Mouse (Mus musculus): ENCODE measurements around the gene Tacc2. TPM values are rescaled to one million over a fixed set of nuclear protein-coding genes. Genes with fewer than 3 reads are reported as not detected.
"Not testable (repeated sequence)": the region's sequence is repeated elsewhere in the genome, so short reads cannot be mapped to it uniquely, and the experiment has no call there.

The Tacc2 gene
- polyA plus RNA-seq (2016; fragmentation: Nextera tagmentation; extraction: Ambion mirVana): 74.3 and 85.5 TPM in 2 replicates

DNA sequence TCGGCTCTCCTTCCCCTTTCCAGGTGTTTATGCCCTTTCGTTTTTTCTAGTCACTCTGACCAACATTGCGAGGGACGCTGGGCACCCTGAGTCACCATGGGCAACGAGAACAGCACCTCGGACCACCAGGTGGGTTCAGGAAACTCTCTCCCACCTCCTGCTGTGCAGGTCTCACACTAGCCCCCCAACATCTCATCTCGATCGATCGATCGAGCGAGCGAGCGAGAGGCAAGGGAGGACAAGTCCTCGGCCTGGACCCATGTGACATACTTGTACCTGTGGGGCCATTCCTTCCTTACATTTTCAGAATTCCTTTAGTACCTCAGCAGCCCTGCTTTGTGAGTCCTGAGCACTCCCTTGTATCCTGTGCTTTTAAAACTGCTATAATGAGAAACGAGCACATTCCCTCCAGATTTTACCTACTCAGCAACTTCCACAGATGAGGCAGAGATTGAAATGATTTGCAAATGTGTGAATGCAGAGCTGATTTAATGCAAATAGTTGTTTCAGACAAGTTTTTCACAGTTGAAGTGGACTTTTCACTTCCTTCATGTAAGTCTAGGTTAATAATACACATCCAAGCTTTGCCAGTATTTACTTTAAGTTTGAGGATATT is at the start of gene Tacc2:
Gene Tacc2, plus strand, starts transcription at position 51 of the 616 bp plus-strand sequence.
- Histone ChIP-seq H3K9ac (no peak within 1 kb of the TSS), H3K4me2 (replicated peaks) (0 out of 2 replicates have a peak within 1 kb of the TSS, but pooled peaks have one; percentile 29), H3K4me1 (peaks cover 3% of the 10 kb centered on the region)

GRCm38 (mm10) chr7:130531138-130531537 is 46.1 kb upstream of the Tacc2 start:
- not testable (repeated sequence) for H3K27me3 ChIP-seq (replicated peaks); H3K9ac ChIP-seq; H3K4me2 ChIP-seq (replicated peaks); H3K27ac ChIP-seq; H3K4me1 ChIP-seq; H3K9me3 ChIP-seq; ATAC-seq (ENCODE audit: low FRiP score, low read depth); H3K4me3 ChIP-seq
- H3K36me3 ChIP-seq: peaks cover 36% of the 10 kb centered on the region
- WGBS: 96% methylated on average over 15 of the region's 15 CpGs

More for the DNA sequence above, at the start of gene Tacc2:
- WGBS: 55% methylated on average over 15 of the region's 15 CpGs
- Histone ChIP-seq H3K36me3 (no peaks in the 10 kb centered on the region), H3K4me3 (no peak within 1 kb of the TSS), H3K27ac (no peak within 1 kb of the TSS), H3K9me3 (no peaks in the 10 kb centered on the region), H3K27me3 (replicated peaks) (no peaks in the 10 kb centered on the region)
- no peak for ATAC-seq (ENCODE audit: low FRiP score, low read depth)

DNA sequence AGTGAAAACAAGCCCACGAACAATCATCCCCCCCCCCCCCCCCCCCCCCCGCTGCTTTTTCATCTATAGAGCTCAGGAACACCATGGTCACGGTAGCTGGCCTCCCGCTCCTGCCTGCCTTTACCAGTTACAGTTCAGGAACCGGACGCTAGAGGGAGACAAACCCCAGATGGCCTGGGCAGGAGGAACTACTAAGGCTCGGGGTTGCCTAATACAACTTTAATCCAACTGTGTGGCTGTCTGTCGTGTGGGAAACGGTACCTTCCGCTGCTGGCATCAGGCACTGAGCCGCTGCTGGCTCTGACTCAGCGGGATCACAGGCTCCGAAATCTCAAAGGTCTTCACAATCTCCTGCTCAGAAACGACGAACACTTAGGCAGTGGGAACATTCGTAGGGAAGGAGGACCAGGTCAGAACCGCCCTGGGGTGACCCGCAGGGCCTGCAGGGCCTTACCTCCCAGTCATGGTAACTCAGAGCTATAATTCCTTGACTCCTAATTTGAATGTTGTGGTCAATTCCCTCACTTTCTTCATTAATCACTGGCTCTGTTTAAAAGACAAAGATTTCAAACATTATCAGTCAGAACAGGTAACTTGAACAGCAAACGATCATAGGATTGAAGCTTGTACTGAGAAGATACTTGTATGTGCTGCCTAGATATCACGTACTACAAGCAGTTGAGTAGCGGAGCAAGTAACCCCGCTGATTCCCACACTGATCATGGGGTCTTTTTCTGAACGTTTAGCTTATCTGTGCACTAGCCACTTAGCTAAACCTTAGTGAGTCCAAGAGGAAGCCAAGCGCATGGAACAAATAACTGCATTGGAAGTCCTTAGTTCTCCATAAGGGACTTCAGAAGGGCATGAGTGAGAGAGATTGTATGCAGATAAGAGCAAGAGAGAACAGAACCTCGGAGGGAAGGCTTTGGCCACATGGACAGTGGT is 43.6 kb upstream of the Tacc2 start:
- WGBS: 52% methylated on average over 25 of the region's 25 CpGs
- Histone ChIP-seq H3K4me3 (no peak overlapping the region), H3K4me1 (no peaks in the 10 kb centered on the region), H3K4me2 (replicated peaks) (no peak overlapping the region), H3K36me3 (peaks cover 52% of the 10 kb centered on the region), H3K9me3 (no peaks in the 10 kb centered on the region), H3K27ac (no peak overlapping the region), H3K27me3 (replicated peaks) (no peaks in the 10 kb centered on the region), H3K9ac (no peak overlapping the region)
- ATAC-seq (ENCODE audit: low FRiP score, low read depth): peak; percentile 37; the same call in 1 of the 2 replicates

GRCm38 (mm10) chr7:130535174-130535573 is 42.1 kb upstream of the Tacc2 start:
- Histone ChIP-seq H3K27ac (no peak overlapping the region), H3K4me2 (replicated peaks) (no peak overlapping the region), H3K9ac (no peak overlapping the region), H3K4me1 (no peaks in the 10 kb centered on the region), H3K4me3 (no peak overlapping the region), H3K9me3 (no peaks in the 10 kb centered on the region), H3K27me3 (replicated peaks) (no peaks in the 10 kb centered on the region), H3K36me3 (peaks cover 67% of the 10 kb centered on the region)
- 90% methylated on average over 4 of the region's 4 CpGs for WGBS
- no peak for ATAC-seq (ENCODE audit: low FRiP score, low read depth)

GRCm38 (mm10) chr7:130537068-130537467 is 40.2 kb upstream of the Tacc2 start:
- Histone ChIP-seq H3K27ac (no peak overlapping the region), H3K27me3 (replicated peaks) (no peaks in the 10 kb centered on the region), H3K4me2 (replicated peaks) (no peak overlapping the region), H3K4me3 (no peak overlapping the region), H3K4me1 (no peaks in the 10 kb centered on the region), H3K9ac (no peak overlapping the region), H3K36me3 (peaks cover 72% of the 10 kb centered on the region), H3K9me3 (no peaks in the 10 kb centered on the region)
- ATAC-seq (ENCODE audit: low FRiP score, low read depth): no peak
- WGBS: 91% methylated on average over 4 of the region's 4 CpGs

DNA sequence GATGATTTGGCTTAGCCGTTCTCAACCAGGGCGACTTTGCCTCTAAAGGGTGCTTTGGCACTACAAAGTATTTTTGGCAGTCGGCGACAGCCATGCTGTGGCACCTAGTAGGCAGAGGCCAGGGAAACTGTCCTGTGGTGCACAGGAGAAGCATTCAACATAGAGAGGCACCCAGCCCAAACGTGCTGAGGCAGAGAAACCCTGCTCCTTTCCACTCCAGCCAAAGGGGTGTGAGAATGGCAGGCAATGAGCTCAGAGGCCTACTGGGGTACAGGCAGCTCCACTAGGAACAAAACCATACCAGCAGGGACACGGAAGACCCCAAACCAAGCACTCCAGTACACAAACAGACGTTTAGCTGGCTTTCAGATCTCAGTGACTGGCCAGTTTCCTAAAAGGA is 37.1 kb upstream of the Tacc2 start:
- H3K4me3 ChIP-seq: no peak overlapping the region
- no peak overlapping the region for H3K9ac ChIP-seq
- no peak overlapping the region for H3K27ac ChIP-seq
- WGBS: 89% methylated on average over 7 of the region's 7 CpGs
- H3K36me3 ChIP-seq: peaks cover 85% of the 10 kb centered on the region
- H3K4me2 ChIP-seq (replicated peaks): no peak overlapping the region
- no peaks in the 10 kb centered on the region for H3K9me3 ChIP-seq
- ATAC-seq (ENCODE audit: low FRiP score, low read depth): no peak
- no peaks in the 10 kb centered on the region for H3K27me3 ChIP-seq (replicated peaks)
- H3K4me1 ChIP-seq: no peaks in the 10 kb centered on the region

GRCm38 (mm10) chr7:130543181-130543580 is 34.1 kb upstream of the Tacc2 start:
- no peak overlapping the region for H3K27ac ChIP-seq
- H3K4me2 ChIP-seq (replicated peaks): no peak overlapping the region
- peaks cover 58% of the 10 kb centered on the region for H3K36me3 ChIP-seq
- no peaks in the 10 kb centered on the region for H3K27me3 ChIP-seq (replicated peaks)
- WGBS: 95% methylated on average over 4 of the region's 4 CpGs
- no peak overlapping the region for H3K9ac ChIP-seq
- peaks cover 11% of the 10 kb centered on the region for H3K4me1 ChIP-seq
- no peak for ATAC-seq (ENCODE audit: low FRiP score, low read depth)
- no peaks in the 10 kb centered on the region for H3K9me3 ChIP-seq
- H3K4me3 ChIP-seq: no peak overlapping the region

- Histone ChIP-seq H3K4me3 (no peak overlapping the region), H3K27me3 (replicated peaks) (no peaks in the 10 kb centered on the region), H3K4me2 (replicated peaks) (peak overlapping the region; percentile 83), H3K9ac (no peak overlapping the region), H3K9me3 (no peaks in the 10 kb centered on the region), H3K36me3 (peaks cover 38% of the 10 kb centered on the region), H3K27ac (no peak overlapping the region), H3K4me1 (peaks cover 11% of the 10 kb centered on the region)
- WGBS: 94% methylated on average over 5 of the region's 5 CpGs
- no peak for ATAC-seq (ENCODE audit: low FRiP score, low read depth)
Observed at GRCm38 (mm10) chr7:130545401-130545800, 31.8 kb upstream of the Tacc2 start.

DNA sequence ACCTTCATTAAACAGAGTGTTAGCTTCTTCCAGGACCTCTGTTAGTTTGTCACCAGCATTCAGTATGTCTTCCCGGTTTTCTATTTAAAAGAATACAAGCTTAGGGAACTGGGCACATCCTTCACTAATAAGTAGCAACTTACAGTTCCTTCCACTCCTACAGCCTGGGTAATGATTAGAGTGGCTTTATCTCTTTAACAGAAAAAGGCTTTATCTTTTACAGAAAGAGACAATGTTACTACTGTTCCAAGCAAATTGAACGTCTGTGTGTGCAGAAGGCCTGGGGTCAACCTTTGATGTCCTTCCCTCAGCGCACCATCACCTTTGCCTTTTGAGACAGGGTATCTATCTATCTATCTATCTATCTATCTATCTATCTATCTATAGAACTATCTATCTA is 31.3 kb upstream of the Tacc2 start:
- H3K4me3 ChIP-seq: peak overlapping the region; percentile 83
- WGBS: 61% methylated on average over 3 of the region's 3 CpGs
- ATAC-seq (ENCODE audit: low FRiP score, low read depth): no peak

GRCm38 (mm10) chr7:130546421-130546790 is 30.8 kb upstream of the Tacc2 start:
- no peaks in the 10 kb centered on the region for H3K27me3 ChIP-seq (replicated peaks)
- H3K9me3 ChIP-seq: no peaks in the 10 kb centered on the region
- H3K4me2 ChIP-seq (replicated peaks): peak overlapping the region; percentile 83
- 9% methylated on average over 7 of the region's 7 CpGs for WGBS
- peak overlapping the region; percentile 97 for H3K27ac ChIP-seq
- ATAC-seq (ENCODE audit: low FRiP score, low read depth): no peak; the same call in 1 of the 2 replicates
- peak overlapping the region; percentile 89 for H3K9ac ChIP-seq
- peak overlapping the region; percentile 83 for H3K4me3 ChIP-seq
- H3K36me3 ChIP-seq: peaks cover 32% of the 10 kb centered on the region
- peaks cover 11% of the 10 kb centered on the region for H3K4me1 ChIP-seq

More for the DNA sequence above, 31.3 kb upstream of the Tacc2 start:
- Histone ChIP-seq H3K4me1 (peaks cover 11% of the 10 kb centered on the region), H3K9ac (peak overlapping the region; percentile 89), H3K4me2 (replicated peaks) (peak overlapping the region; percentile 83), H3K27ac (no peak overlapping the region), H3K36me3 (peaks cover 36% of the 10 kb centered on the region), H3K9me3 (no peaks in the 10 kb centered on the region), H3K27me3 (replicated peaks) (no peaks in the 10 kb centered on the region)

- peak; percentile 97 for ATAC-seq (ENCODE audit: low FRiP score, low read depth)
- Histone ChIP-seq H3K4me2 (replicated peaks) (peak overlapping the region; percentile 83), H3K36me3 (peaks cover 27% of the 10 kb centered on the region), H3K27me3 (replicated peaks) (no peaks in the 10 kb centered on the region), H3K9ac (peak overlapping the region; percentile 89), H3K4me3 (peak overlapping the region; percentile 83), H3K4me1 (peaks cover 11% of the 10 kb centered on the region), H3K9me3 (no peaks in the 10 kb centered on the region), H3K27ac (peak overlapping the region; percentile 97)
- under 1% methylated on average over 84 of the region's 84 CpGs for WGBS
Observed at GRCm38 (mm10) chr7:130546791-130547484, 30.3 kb upstream of the Tacc2 start.

Data from neural tube, embryonic 12.5 days (tissue).